11 mouse cellular contexts compared by ENCODE assay signal in the genomic region with DNA sequence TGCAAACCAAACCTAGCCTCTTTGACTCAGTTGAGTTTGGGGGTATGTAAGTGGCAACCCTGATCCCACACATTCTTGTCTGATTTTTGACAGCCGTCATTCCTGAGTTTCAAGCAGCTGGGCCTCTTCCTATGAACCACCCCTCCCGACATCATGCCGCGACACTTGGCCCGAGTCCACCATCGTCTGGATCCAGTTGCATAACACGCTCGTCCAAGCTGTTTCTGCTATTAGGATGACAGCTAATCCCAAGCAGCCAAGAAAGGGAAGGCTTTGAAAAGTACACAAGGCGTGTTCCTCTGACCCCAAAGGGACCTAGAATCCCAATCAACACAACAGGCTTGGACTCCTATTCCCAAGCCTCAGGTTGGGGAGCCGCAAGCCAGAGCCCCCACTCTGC. TPM values are rescaled to one million over a fixed set of nuclear protein-coding genes. Genes with fewer than 3 reads are reported as not detected.
DNase-seq lines count a peak whose midpoint lies in the region; ATAC-seq and TF ChIP-seq lines count a peak whose summit lies in the region.
"Had no signal": no experiment of that assay in that cellular context is flagged by ENCODE, and none has a peak within 500 bp of the region (broad histone marks: within the 10 kb centered on the region; RNA-seq: fewer than 3 reads in every experiment).

No protein-coding gene starts in this region.

- peak overlapping the region; percentile 56; the same call in 1 of the 2 replicates for H3K27ac ChIP-seq in limb, embryonic 12.5 days
- H3K27ac ChIP-seq in limb, embryonic 10.5 days: no peak overlapping the region
- H3K27ac ChIP-seq in heart, embryonic 16.5 days (ENCODE audit: low read length): peak overlapping the region; percentile 90
- H3K27ac ChIP-seq in lung, embryonic 16.5 days (ENCODE audit: low read length): peak overlapping the region; percentile 94
- H3K27ac ChIP-seq in thymus, adult 2 months (ENCODE audit: control insufficient read depth, insufficient read depth, low read length): no peak overlapping the region
- H3K27ac ChIP-seq: liver, embryonic 14.5 days had no signal

- no peaks in the 10 kb centered on the region for H3K27me3 ChIP-seq in limb, embryonic 12.5 days
- no peaks in the 10 kb centered on the region for H3K27me3 ChIP-seq in limb, embryonic 10.5 days (ENCODE audit: low read depth, poor library complexity, severe bottlenecking)
- H3K27me3 ChIP-seq in heart, embryonic 16.5 days (ENCODE audit: control insufficient read depth, insufficient read depth, low read length): no peaks in the 10 kb centered on the region
- H3K27me3 ChIP-seq in lung, embryonic 16.5 days (ENCODE audit: control insufficient read depth, insufficient read depth, low read depth, low read length): no peaks in the 10 kb centered on the region
- H3K27me3 ChIP-seq in thymus, adult 2 months (ENCODE audit: control insufficient read depth, insufficient read depth, low read length): no peaks in the 10 kb centered on the region

- no peak for TF ChIP-seq POLR2A in thymus, adult 2 months (IDR thresholded peaks at IDR 0.05; ENCODE audit: control insufficient read depth, extremely low read depth, insufficient read depth, low read length, poor library complexity)

- no peak for ATAC-seq in limb, embryonic 12.5 days (ENCODE audit: insufficient number of reproducible peaks, insufficient read depth, low FRiP score, low TSS enrichment, low read depth)
- ATAC-seq in heart, embryonic 16.5 days (replicated peaks; ENCODE audit: extremely low read depth, insufficient read depth, low FRiP score): peak; percentile 78
- peak; percentile 86 for ATAC-seq in lung, embryonic 16.5 days (ENCODE audit: low read depth)
- ATAC-seq in megakaryocyte progenitor cell, adult 5-6 weeks (replicated peaks; ENCODE audit: poor library complexity): no peak

- H3K4me1 ChIP-seq in limb, embryonic 12.5 days (replicated peaks): peaks cover 32% of the 10 kb centered on the region
- H3K4me1 ChIP-seq in limb, embryonic 10.5 days: peaks cover 39% of the 10 kb centered on the region
- H3K4me1 ChIP-seq in heart, embryonic 16.5 days (ENCODE audit: control insufficient read depth, insufficient read depth, low read length): peaks cover 55% of the 10 kb centered on the region
- H3K4me1 ChIP-seq in lung, embryonic 16.5 days (replicated peaks; ENCODE audit: control insufficient read depth, insufficient read depth, low read length): peaks cover 46% of the 10 kb centered on the region
- H3K4me1 ChIP-seq in thymus, adult 2 months (replicated peaks; ENCODE audit: control insufficient read depth, insufficient read depth, low read length): no peaks in the 10 kb centered on the region

- no peak for DNase-seq in limb, embryonic 10.5 days (ENCODE audit: low spot score)
- DNase-seq in fibroblast of lung, adult 2 months (ENCODE audit: low read depth): peak; percentile 16
- DNase-seq in thymus, adult 2 months: no peak
- no peak for DNase-seq in frontal cortex, postnatal 14 days (ENCODE audit: low spot score in 2 of 2)

- H3K9ac ChIP-seq in limb, embryonic 12.5 days (replicated peaks): no peak overlapping the region
- H3K9ac ChIP-seq in heart, embryonic 16.5 days (ENCODE audit: low read length): no peak overlapping the region
- H3K9ac ChIP-seq in lung, embryonic 16.5 days (ENCODE audit: low read length): no peak overlapping the region
- H3K9ac ChIP-seq: liver, embryonic 14.5 days had no signal

- TF ChIP-seq CTCF in thymus, adult 2 months (IDR thresholded peaks at IDR 0.05; ENCODE audit: borderline replicate concordance, control insufficient read depth, extremely low read depth, insufficient read depth, low read length, poor library complexity): no peak

- peaks cover 8% of the 10 kb centered on the region; the same call in 1 of the 2 replicates for H3K36me3 ChIP-seq in limb, embryonic 12.5 days
- H3K36me3 ChIP-seq in limb, embryonic 10.5 days: peaks cover 6% of the 10 kb centered on the region; the same call in 1 of the 2 replicates
- peaks cover 28% of the 10 kb centered on the region for H3K36me3 ChIP-seq in heart, embryonic 16.5 days (ENCODE audit: control insufficient read depth, insufficient read depth)
- H3K36me3 ChIP-seq in lung, embryonic 16.5 days (ENCODE audit: control insufficient read depth, insufficient read depth, low read length): peaks cover 17% of the 10 kb centered on the region
- no peaks in the 10 kb centered on the region for H3K36me3 ChIP-seq in thymus, adult 2 months (ENCODE audit: control insufficient read depth, insufficient read depth, low read length)
- H3K36me3 ChIP-seq: G1E had no signal

- no peaks in the 10 kb centered on the region for H3K9me3 ChIP-seq in limb, embryonic 12.5 days
- H3K9me3 ChIP-seq in limb, embryonic 10.5 days (replicated peaks): no peaks in the 10 kb centered on the region
- no peaks in the 10 kb centered on the region for H3K9me3 ChIP-seq in heart, embryonic 16.5 days (replicated peaks; ENCODE audit: control insufficient read depth, low read length)
- no peaks in the 10 kb centered on the region for H3K9me3 ChIP-seq in lung, embryonic 16.5 days (ENCODE audit: control insufficient read depth, low read length)
- H3K9me3 ChIP-seq: G1E had no signal

- H3K4me3 ChIP-seq in limb, embryonic 12.5 days (replicated peaks): no peak overlapping the region
- no peak overlapping the region for H3K4me3 ChIP-seq in limb, embryonic 10.5 days
- H3K4me3 ChIP-seq in heart, embryonic 16.5 days (ENCODE audit: low read length): no peak overlapping the region
- no peak overlapping the region for H3K4me3 ChIP-seq in lung, embryonic 16.5 days (ENCODE audit: low read length)
- H3K4me3 ChIP-seq in thymus, adult 2 months (ENCODE audit: control insufficient read depth, insufficient read depth, low read length): no peak overlapping the region

- no peak overlapping the region for H3K4me2 ChIP-seq in limb, embryonic 12.5 days
- peak overlapping the region; percentile 28; the same call in 1 of the 2 replicates for H3K4me2 ChIP-seq in heart, embryonic 16.5 days (ENCODE audit: low read depth, low read length)
- H3K4me2 ChIP-seq in lung, embryonic 16.5 days (ENCODE audit: low read depth, low read length): peak overlapping the region; percentile 15; the same call in 1 of the 2 replicates

- 78% methylated on average over 10 of the region's 10 CpGs for WGBS in limb, embryonic 12.5 days
- 94% methylated on average over 10 of the region's 10 CpGs for whole genome bisulfite sequencing in limb, embryonic 10.5 days
- 20% methylated on average over 10 of the region's 10 CpGs for WGBS in heart, embryonic 16.5 days
- WGBS in lung, embryonic 16.5 days: 29% methylated on average over 10 of the region's 10 CpGs
- WGBS in thymus, adult 2 months: 88% methylated on average over 10 of the region's 10 CpGs

RNA-seq across cellular contexts. Expression of a gene that starts 14.4 kb away (rescaled TPM):
- polyA plus RNA-seq in limb, embryonic 12.5 days (2016; fragmentation: Nextera tagmentation; extraction: Ambion mirVana): 25.7 and 29.0 TPM in 2 replicates
- polyA plus RNA-seq in limb, embryonic 10.5 days (2016; fragmentation: Nextera tagmentation; extraction: Ambion mirVana): 11.7 and 14.2 TPM in 2 replicates
- 115 and 121 TPM in 2 replicates for polyA plus RNA-seq in heart, embryonic 16.5 days (2015; fragmentation: Nextera tagmentation; extraction: Ambion mirVana)
- 133 and 136 TPM in 2 replicates for polyA plus RNA-seq in lung, embryonic 16.5 days (2015; fragmentation: Nextera tagmentation; extraction: Ambion mirVana)
- 1.7 and 2.7 TPM in 2 replicates for polyA plus RNA-seq in thymus, adult 2 months (2012; rRNA removed)
- not detected in 2 replicates for total RNA-seq in megakaryocyte progenitor cell, adult 5-6 weeks (2015)
- total RNA-seq in megakaryocyte progenitor cell, adult 5-6 weeks (2017): 0.14 TPM in 1 of 2 replicates, not detected in the other
- polyA plus RNA-seq: G1E had no signal

RNA-seq across cellular contexts. Expression of a gene that starts 34.8 kb away (rescaled TPM):
- 4.7 and 6.0 TPM in 2 replicates for polyA plus RNA-seq in limb, embryonic 12.5 days (2016; fragmentation: Nextera tagmentation; extraction: Ambion mirVana)
- polyA plus RNA-seq in limb, embryonic 10.5 days (2016; fragmentation: Nextera tagmentation; extraction: Ambion mirVana): 5.0 and 5.4 TPM in 2 replicates
- 1.7 and 2.5 TPM in 2 replicates for polyA plus RNA-seq in heart, embryonic 16.5 days (2015; fragmentation: Nextera tagmentation; extraction: Ambion mirVana)
- 17.8 and 22.4 TPM in 2 replicates for polyA plus RNA-seq in lung, embryonic 16.5 days (2015; fragmentation: Nextera tagmentation; extraction: Ambion mirVana)
- 0.11 and 0.27 TPM in 2 replicates for polyA plus RNA-seq in thymus, adult 2 months (2012; rRNA removed)
- not detected in 2 replicates for total RNA-seq in megakaryocyte progenitor cell, adult 5-6 weeks (2015)
- total RNA-seq in megakaryocyte progenitor cell, adult 5-6 weeks (2017): not detected in 2 replicates
- total RNA-seq: G1E had no signal
- polyA plus RNA-seq: G1E; liver, embryonic 14.5 days had no signal

RNA-seq across cellular contexts. Expression of a gene that starts 38.3 kb away (rescaled TPM):
- 0.15 and 0.36 TPM in 2 replicates for polyA plus RNA-seq in limb, embryonic 12.5 days (2016; fragmentation: Nextera tagmentation; extraction: Ambion mirVana)
- 0.08 TPM in 1 of 2 replicates, not detected in the other for polyA plus RNA-seq in limb, embryonic 10.5 days (2016; fragmentation: Nextera tagmentation; extraction: Ambion mirVana)
- polyA plus RNA-seq in heart, embryonic 16.5 days (2015; fragmentation: Nextera tagmentation; extraction: Ambion mirVana): 0.17 TPM in 1 of 2 replicates, not detected in the other
- polyA plus RNA-seq in lung, embryonic 16.5 days (2015; fragmentation: Nextera tagmentation; extraction: Ambion mirVana): 0.19 TPM in 1 of 2 replicates, not detected in the other
- polyA plus RNA-seq in thymus, adult 2 months (2012; rRNA removed): 4.0 and 4.3 TPM in 2 replicates
- not detected in 2 replicates for total RNA-seq in megakaryocyte progenitor cell, adult 5-6 weeks (2015)
- not detected in 2 replicates for total RNA-seq in megakaryocyte progenitor cell, adult 5-6 weeks (2017)
- polyA plus RNA-seq: embryonic facial prominence, embryonic 11.5 days; G1E had no signal

RNA-seq across cellular contexts. Expression of a gene that starts 44.1 kb away (rescaled TPM):
- polyA plus RNA-seq in limb, embryonic 12.5 days (2016; fragmentation: Nextera tagmentation; extraction: Ambion mirVana): 173 and 176 TPM in 2 replicates
- 234 and 274 TPM in 2 replicates for polyA plus RNA-seq in limb, embryonic 10.5 days (2016; fragmentation: Nextera tagmentation; extraction: Ambion mirVana)
- polyA plus RNA-seq in heart, embryonic 16.5 days (2015; fragmentation: Nextera tagmentation; extraction: Ambion mirVana): 70.2 and 81.8 TPM in 2 replicates
- 106 and 126 TPM in 2 replicates for polyA plus RNA-seq in lung, embryonic 16.5 days (2015; fragmentation: Nextera tagmentation; extraction: Ambion mirVana)
- polyA plus RNA-seq in thymus, adult 2 months (2012; rRNA removed): 57.1 and 67.8 TPM in 2 replicates
- 255 and 264 TPM in 2 replicates for total RNA-seq in megakaryocyte progenitor cell, adult 5-6 weeks (2015)
- 148 and 164 TPM in 2 replicates for total RNA-seq in megakaryocyte progenitor cell, adult 5-6 weeks (2017)

Comparison
In these comparisons a context has a peak if more than half of its experiments do, and no peak if none do; other contexts are left out.
1. H3K27ac ChIP-seq: peak in limb, embryonic 12.5 days (single experiment), heart, embryonic 16.5 days (single experiment) and lung, embryonic 16.5 days (single experiment); none in limb, embryonic 10.5 days (single experiment) and thymus, adult 2 months (single experiment).
2. ATAC-seq: peak in heart, embryonic 16.5 days (single experiment) and lung, embryonic 16.5 days (single experiment); none in limb, embryonic 12.5 days (single experiment) and megakaryocyte progenitor cell, adult 5-6 weeks (single experiment).